Mouse (Mus musculus): ENCODE data around the gene Mapk1ip1.

- no peak for TF ChIP-seq CTCF (IDR thresholded peaks at IDR 0.05; ENCODE audit: low read depth)
- no peak for TF ChIP-seq EP300 (IDR thresholded peaks at IDR 0.05; ENCODE audit: low read depth)
These were observed 22.2 kb upstream of the Mapk1ip1 start for GRCm38 (mm10) chr7:138868316-138868715.

Measured in liver, embryonic 14.5 days (tissue).